Comparison of ENCODE assay signal across 17 mouse cellular contexts in the genomic region with DNA sequence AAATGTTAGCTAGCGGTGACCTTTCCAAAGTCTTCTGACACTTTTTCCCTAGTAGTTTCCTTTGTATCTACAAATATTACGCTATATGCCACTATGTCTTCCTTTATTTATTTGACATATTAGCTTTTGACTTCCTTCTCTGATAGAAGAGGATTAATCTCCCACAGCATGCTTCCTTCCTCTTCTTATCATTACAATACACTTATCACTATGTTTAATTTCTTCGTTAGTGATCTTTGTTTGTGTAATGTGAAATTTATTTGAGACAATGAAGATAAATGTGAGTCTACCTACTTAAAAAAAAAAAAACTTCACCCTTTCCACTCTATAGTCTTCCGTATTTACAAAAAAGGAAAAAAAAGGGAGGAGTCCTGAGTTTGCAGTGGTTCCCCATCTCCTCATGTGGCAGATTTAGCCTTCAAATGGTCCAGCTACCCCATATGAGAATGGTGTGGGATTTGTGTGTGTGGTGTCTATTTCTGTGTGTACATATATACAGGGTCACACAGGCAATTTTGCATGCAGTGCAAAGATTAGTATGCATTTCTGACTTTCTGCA.
"Had no signal": no experiment of that assay in that cellular context is flagged by ENCODE, and none has a peak within 500 bp of the region (broad histone marks: within the 10 kb centered on the region; RNA-seq: fewer than 3 reads in every experiment).

No protein-coding gene starts in this region.

- H3K4me1 ChIP-seq: megakaryocyte, embryonic 14.5 days; midbrain, embryonic 13.5 days; midbrain, embryonic 15.5 days; neural tube, embryonic 12.5 days; stomach, embryonic 15.5 days had no signal

- H3K4me3 ChIP-seq: megakaryocyte, embryonic 14.5 days; midbrain, embryonic 13.5 days; midbrain, embryonic 15.5 days; neural tube, embryonic 12.5 days; stomach, embryonic 15.5 days had no signal

- H3K27ac ChIP-seq: midbrain, embryonic 13.5 days; midbrain, embryonic 15.5 days; neural tube, embryonic 12.5 days; stomach, embryonic 15.5 days; stomach, postnatal 0 days had no signal

- DNase-seq: lung, adult 18-20 months; lung, embryonic 14.5 days; lung, postnatal 10 days; lung, postnatal 4 days; retina, postnatal 1 day; right cerebral cortex, adult 18-20 months; right cerebral cortex, postnatal 25 days; right cerebral cortex, postnatal 4 days; thymus, adult 2 months; thymus, postnatal 25 days; thymus, postnatal 4 days had no signal

- H3K9ac ChIP-seq: lung, embryonic 14.5 days; midbrain, embryonic 13.5 days; midbrain, embryonic 15.5 days; neural tube, embryonic 12.5 days; stomach, embryonic 15.5 days had no signal

- ATAC-seq: midbrain, embryonic 13.5 days; midbrain, embryonic 15.5 days had no signal

- H3K36me3 ChIP-seq: midbrain, embryonic 13.5 days; midbrain, embryonic 15.5 days; neural tube, embryonic 12.5 days; stomach, embryonic 15.5 days had no signal

- H3K9me3 ChIP-seq: megakaryocyte, embryonic 14.5 days; midbrain, embryonic 13.5 days; midbrain, embryonic 15.5 days; neural tube, embryonic 12.5 days; stomach, embryonic 15.5 days had no signal

- H3K27me3 ChIP-seq: megakaryocyte, embryonic 14.5 days; midbrain, embryonic 13.5 days; midbrain, embryonic 15.5 days; neural tube, embryonic 12.5 days; stomach, embryonic 15.5 days had no signal
